Mouse (Mus musculus): Measurements from ENCODE around the gene Ccdc144b. TPM values are rescaled to one million over a fixed set of nuclear protein-coding genes. Genes with fewer than 3 reads are reported as not detected.

Ccdc144b gene
- polyA plus RNA-seq (2015; fragmentation: Nextera tagmentation; extraction: Ambion mirVana): not detected in 2 replicates

GRCm38 (mm10) chr3:36053447-36053846, at the start of gene Ccdc144b:
Gene Ccdc144b (minus strand): TSS chr3:36053547.
- Histone ChIP-seq H3K27me3 (ENCODE audit: control insufficient read depth, insufficient read depth, low read depth, low read length) (no peaks in the 10 kb centered on the region; the same call in 1 of the 2 replicates), H3K9ac (ENCODE audit: low read depth, low read length) (no peak within 1 kb of the TSS), H3K4me2 (ENCODE audit: low read depth, low read length) (no peak within 1 kb of the TSS), H3K9me3 (replicated peaks; ENCODE audit: control insufficient read depth, low read length) (no peaks in the 10 kb centered on the region), H3K27ac (ENCODE audit: low read length) (no peak within 1 kb of the TSS), H3K36me3 (ENCODE audit: control insufficient read depth, insufficient read depth) (no peaks in the 10 kb centered on the region), H3K4me3 (ENCODE audit: low read depth, low read length) (no peak within 1 kb of the TSS), H3K4me1 (ENCODE audit: control insufficient read depth, low read depth, low read length) (no peaks in the 10 kb centered on the region)
- ATAC-seq (ENCODE audit: low read depth): no peak
- 81% methylated on average over 6 of the region's 6 CpGs for WGBS (ENCODE audit: insufficient replicate concordance)

DNA sequence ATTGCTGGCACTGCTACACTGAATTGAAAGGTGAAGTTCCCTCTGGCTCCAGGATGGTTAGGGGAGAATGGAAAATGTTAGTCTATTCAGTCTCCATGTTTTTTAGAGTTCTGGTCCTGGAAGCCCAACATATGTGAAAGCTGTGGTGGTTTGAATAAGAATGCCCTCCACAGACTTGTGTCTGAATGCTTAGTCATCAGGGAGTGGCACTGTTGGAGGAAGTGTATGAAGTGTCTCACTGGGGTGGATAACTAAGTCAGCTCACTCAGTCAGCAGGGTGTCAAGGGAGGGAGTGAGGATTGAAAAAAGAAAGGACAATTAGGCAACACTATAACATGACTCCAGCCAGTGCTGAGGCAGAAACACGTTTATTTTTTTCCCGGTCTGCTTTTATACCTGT, 42.0 kb upstream of the Ccdc144b start:
- Histone ChIP-seq H3K36me3 (ENCODE audit: control insufficient read depth, insufficient read depth) (no peaks in the 10 kb centered on the region), H3K4me1 (ENCODE audit: control insufficient read depth, low read depth, low read length) (no peaks in the 10 kb centered on the region), H3K4me2 (ENCODE audit: low read depth, low read length) (no peak overlapping the region), H3K27me3 (ENCODE audit: control insufficient read depth, insufficient read depth, low read depth, low read length) (no peaks in the 10 kb centered on the region), H3K4me3 (ENCODE audit: low read depth, low read length) (no peak overlapping the region), H3K27ac (ENCODE audit: low read length) (no peak overlapping the region), H3K9me3 (replicated peaks; ENCODE audit: control insufficient read depth, low read length) (no peaks in the 10 kb centered on the region), H3K9ac (ENCODE audit: low read depth, low read length) (no peak overlapping the region)
- WGBS (ENCODE audit: insufficient replicate concordance): 65% methylated on average over 2 of the region's 2 CpGs
- ATAC-seq (ENCODE audit: low read depth): no peak

GRCm38 (mm10) chr3:36087591-36087990, 34.2 kb upstream of the Ccdc144b start:
- no peak for ATAC-seq (ENCODE audit: low read depth)
- H3K4me1 ChIP-seq (ENCODE audit: control insufficient read depth, low read depth, low read length): no peaks in the 10 kb centered on the region
- no peak overlapping the region for H3K4me2 ChIP-seq (ENCODE audit: low read depth, low read length)
- H3K9me3 ChIP-seq (replicated peaks; ENCODE audit: control insufficient read depth, low read length): no peaks in the 10 kb centered on the region
- H3K27ac ChIP-seq (ENCODE audit: low read length): no peak overlapping the region
- no peak overlapping the region for H3K9ac ChIP-seq (ENCODE audit: low read depth, low read length)
- whole genome bisulfite sequencing (ENCODE audit: insufficient replicate concordance): 74% methylated on average over 9 of the region's 9 CpGs
- peaks cover 18% of the 10 kb centered on the region for H3K36me3 ChIP-seq (ENCODE audit: control insufficient read depth, insufficient read depth)
- no peaks in the 10 kb centered on the region for H3K27me3 ChIP-seq (ENCODE audit: control insufficient read depth, insufficient read depth, low read depth, low read length)
- no peak overlapping the region for H3K4me3 ChIP-seq (ENCODE audit: low read depth, low read length)

DNA sequence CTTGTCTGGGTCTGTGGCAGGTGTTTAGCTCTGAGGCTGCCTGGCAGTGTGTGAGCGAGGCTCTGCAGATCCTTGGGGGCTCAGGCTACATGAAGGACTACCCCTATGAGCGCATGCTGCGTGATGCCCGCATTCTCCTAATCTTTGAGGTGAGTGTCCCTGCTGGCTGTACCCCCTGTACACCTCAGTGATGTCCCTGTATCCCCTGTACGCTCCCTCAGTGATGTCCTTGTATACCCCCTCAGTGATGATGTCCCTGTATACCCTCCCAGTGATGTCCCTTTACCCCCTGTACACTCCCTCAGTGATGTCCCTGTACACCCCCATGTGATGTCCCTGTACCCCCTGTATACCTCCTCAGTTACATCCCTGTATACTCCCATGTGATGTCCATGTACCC, 32.0 kb upstream of the Ccdc144b start:
- no peak overlapping the region for H3K9ac ChIP-seq (ENCODE audit: low read depth, low read length)
- peaks cover 21% of the 10 kb centered on the region for H3K36me3 ChIP-seq (ENCODE audit: control insufficient read depth, insufficient read depth)
- H3K27ac ChIP-seq (ENCODE audit: low read length): no peak overlapping the region
- H3K4me3 ChIP-seq (ENCODE audit: low read depth, low read length): no peak overlapping the region
- H3K4me2 ChIP-seq (ENCODE audit: low read depth, low read length): no peak overlapping the region
- ATAC-seq (ENCODE audit: low read depth): no peak
- no peaks in the 10 kb centered on the region for H3K4me1 ChIP-seq (ENCODE audit: control insufficient read depth, low read depth, low read length)
- no peaks in the 10 kb centered on the region for H3K27me3 ChIP-seq (ENCODE audit: control insufficient read depth, insufficient read depth, low read depth, low read length)
- 85% methylated on average over 5 of the region's 5 CpGs for WGBS (ENCODE audit: insufficient replicate concordance)
- no peaks in the 10 kb centered on the region for H3K9me3 ChIP-seq (replicated peaks; ENCODE audit: control insufficient read depth, low read length)

GRCm38 (mm10) chr3:36083381-36083780, 30.0 kb upstream of the Ccdc144b start:
- no peak overlapping the region for H3K4me2 ChIP-seq (ENCODE audit: low read depth, low read length)
- H3K27me3 ChIP-seq (ENCODE audit: control insufficient read depth, insufficient read depth, low read depth, low read length): no peaks in the 10 kb centered on the region
- H3K36me3 ChIP-seq (ENCODE audit: control insufficient read depth, insufficient read depth): peaks cover 15% of the 10 kb centered on the region
- H3K27ac ChIP-seq (ENCODE audit: low read length): no peak overlapping the region
- no peak for ATAC-seq (ENCODE audit: low read depth)
- no peak overlapping the region for H3K9ac ChIP-seq (ENCODE audit: low read depth, low read length)
- H3K4me1 ChIP-seq (ENCODE audit: control insufficient read depth, low read depth, low read length): no peaks in the 10 kb centered on the region
- H3K4me3 ChIP-seq (ENCODE audit: low read depth, low read length): no peak overlapping the region
- WGBS (ENCODE audit: insufficient replicate concordance): 80% methylated on average over 7 of the region's 7 CpGs
- no peaks in the 10 kb centered on the region for H3K9me3 ChIP-seq (replicated peaks; ENCODE audit: control insufficient read depth, low read length)

DNA sequence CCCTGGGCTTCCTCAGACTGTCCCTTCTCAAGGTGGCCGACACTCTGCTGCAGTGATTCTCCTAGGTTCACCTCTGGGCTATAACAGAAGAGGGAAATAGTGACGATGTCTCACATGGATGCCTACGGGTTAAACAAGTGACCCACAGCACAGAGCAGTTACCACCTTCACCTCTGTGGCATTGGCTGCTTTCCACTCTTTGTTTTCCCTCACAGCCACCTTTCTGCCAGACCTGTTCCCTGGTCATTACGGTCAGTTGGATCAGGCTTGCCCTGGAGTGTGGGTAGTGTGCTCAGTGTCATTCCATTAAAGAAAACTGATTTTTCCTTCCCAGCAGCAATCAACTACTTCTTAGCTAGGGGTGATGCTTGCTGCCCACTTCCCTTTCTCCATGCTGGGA, 29.5 kb upstream of the Ccdc144b start:
- Histone ChIP-seq H3K27ac (ENCODE audit: low read length) (no peak overlapping the region), H3K4me3 (ENCODE audit: low read depth, low read length) (no peak overlapping the region), H3K36me3 (ENCODE audit: control insufficient read depth, insufficient read depth) (peaks cover 12% of the 10 kb centered on the region), H3K4me2 (ENCODE audit: low read depth, low read length) (no peak overlapping the region), H3K4me1 (ENCODE audit: control insufficient read depth, low read depth, low read length) (no peaks in the 10 kb centered on the region), H3K27me3 (ENCODE audit: control insufficient read depth, insufficient read depth, low read depth, low read length) (no peaks in the 10 kb centered on the region), H3K9ac (ENCODE audit: low read depth, low read length) (no peak overlapping the region), H3K9me3 (replicated peaks; ENCODE audit: control insufficient read depth, low read length) (no peaks in the 10 kb centered on the region)
- ATAC-seq (ENCODE audit: low read depth): no peak
- WGBS (ENCODE audit: insufficient replicate concordance): 82% methylated on average over 4 of the region's 4 CpGs

GRCm38 (mm10) chr3:36080741-36081140, 27.4 kb upstream of the Ccdc144b start:
- WGBS (ENCODE audit: insufficient replicate concordance): 79% methylated on average over 5 of the region's 5 CpGs

DNA sequence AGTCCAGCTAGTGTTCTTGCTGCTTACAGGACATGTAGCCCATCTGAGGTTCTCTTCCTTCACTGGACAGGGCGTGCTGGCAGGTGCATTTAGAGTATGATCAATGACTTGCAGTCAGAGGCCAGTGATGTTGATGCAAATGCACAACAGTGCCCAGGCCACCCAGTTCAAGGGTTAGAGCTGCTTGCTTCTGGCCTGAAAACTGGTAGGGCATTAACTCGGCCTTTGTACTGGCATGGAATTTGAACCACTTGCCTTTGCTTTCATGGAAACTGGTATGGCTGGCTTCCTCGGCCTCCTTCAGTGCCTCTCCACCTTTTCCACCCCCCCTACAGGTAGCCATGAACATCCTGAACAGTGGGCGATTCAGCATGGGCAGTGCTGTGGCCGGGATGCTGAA, 26.5 kb upstream of the Ccdc144b start:
- Histone ChIP-seq H3K4me2 (ENCODE audit: low read depth, low read length) (no peak overlapping the region), H3K36me3 (ENCODE audit: control insufficient read depth, insufficient read depth) (peaks cover 12% of the 10 kb centered on the region), H3K27ac (ENCODE audit: low read length) (no peak overlapping the region), H3K4me1 (ENCODE audit: control insufficient read depth, low read depth, low read length) (no peaks in the 10 kb centered on the region), H3K27me3 (ENCODE audit: control insufficient read depth, insufficient read depth, low read depth, low read length) (no peaks in the 10 kb centered on the region), H3K9me3 (replicated peaks; ENCODE audit: control insufficient read depth, low read length) (no peaks in the 10 kb centered on the region), H3K4me3 (ENCODE audit: low read depth, low read length) (no peak overlapping the region), H3K9ac (ENCODE audit: low read depth, low read length) (no peak overlapping the region)
- no peak for ATAC-seq (ENCODE audit: low read depth)
- 63% methylated on average over 5 of the region's 5 CpGs for WGBS (ENCODE audit: insufficient replicate concordance)

More at GRCm38 (mm10) chr3:36080741-36081140, 27.4 kb upstream of the Ccdc144b start:
- ATAC-seq (ENCODE audit: low read depth): no peak
- H3K36me3 ChIP-seq (ENCODE audit: control insufficient read depth, insufficient read depth): peaks cover 14% of the 10 kb centered on the region
- no peaks in the 10 kb centered on the region for H3K4me1 ChIP-seq (ENCODE audit: control insufficient read depth, low read depth, low read length)
- H3K9me3 ChIP-seq (replicated peaks; ENCODE audit: control insufficient read depth, low read length): no peaks in the 10 kb centered on the region
- no peaks in the 10 kb centered on the region for H3K27me3 ChIP-seq (ENCODE audit: control insufficient read depth, insufficient read depth, low read depth, low read length)
- H3K4me2 ChIP-seq (ENCODE audit: low read depth, low read length): no peak overlapping the region
- no peak overlapping the region for H3K4me3 ChIP-seq (ENCODE audit: low read depth, low read length)
- H3K27ac ChIP-seq (ENCODE audit: low read length): no peak overlapping the region
- H3K9ac ChIP-seq (ENCODE audit: low read depth, low read length): no peak overlapping the region

DNA sequence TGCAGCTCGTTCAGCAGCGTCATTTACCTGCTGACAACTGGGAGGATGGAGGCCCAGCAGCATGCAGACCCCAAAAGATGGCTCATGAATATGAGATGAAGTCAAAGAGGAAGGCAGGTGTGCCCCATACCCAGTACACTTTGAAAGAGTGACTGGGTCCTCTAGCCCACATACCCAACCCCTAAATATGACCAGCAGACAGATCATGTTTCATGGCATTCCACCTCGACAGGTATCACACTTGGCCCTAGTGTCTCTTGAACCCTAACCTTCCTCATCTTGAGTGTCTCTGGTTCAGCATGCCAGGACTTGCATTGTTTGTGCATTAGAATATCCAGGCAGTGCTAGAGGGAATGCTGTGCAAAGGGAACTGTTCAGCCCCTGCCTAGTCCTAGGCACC, 24.0 kb upstream of the Ccdc144b start:
- Histone ChIP-seq H3K27ac (ENCODE audit: low read length) (no peak overlapping the region), H3K9me3 (replicated peaks; ENCODE audit: control insufficient read depth, low read length) (no peaks in the 10 kb centered on the region), H3K36me3 (ENCODE audit: control insufficient read depth, insufficient read depth) (peaks cover 14% of the 10 kb centered on the region), H3K27me3 (ENCODE audit: control insufficient read depth, insufficient read depth, low read depth, low read length) (no peaks in the 10 kb centered on the region), H3K4me2 (ENCODE audit: low read depth, low read length) (no peak overlapping the region), H3K9ac (ENCODE audit: low read depth, low read length) (no peak overlapping the region), H3K4me1 (ENCODE audit: control insufficient read depth, low read depth, low read length) (no peaks in the 10 kb centered on the region), H3K4me3 (ENCODE audit: low read depth, low read length) (no peak overlapping the region)
- 75% methylated on average over 3 of the region's 3 CpGs for WGBS (ENCODE audit: insufficient replicate concordance)
- ATAC-seq (ENCODE audit: low read depth): no peak

Data from liver, embryonic 16.5 days (tissue).